Mouse (Mus musculus) adrenal gland, postnatal 4 days (tissue): ENCODE data around the gene Nrk. TPM values are rescaled to one million over a fixed set of nuclear protein-coding genes. Genes with fewer than 3 reads are reported as not detected.

Source experiments
- DNase-seq, 2 experiments: peaks; one replicate each; pipeline ENCODE4 v3.0.0; 2021 to 2022; ENCODE audit warnings: low spot score in 2 of 2, mixed read lengths in 2 of 2
- long read RNA-seq, 2 experiments: library from polyadenylated mRNA; stranded (forward); transcript quantifications; one replicate each; pipeline ENCODE4 v2.0.0; 2021
- total RNA-seq, 2 experiments: library from RNA; stranded (reverse); gene quantifications; 2 replicates each; pipeline ENCODE4 v1.2.3; 2021

Gene Nrk
- total RNA-seq: 10 to 100 TPM; 20.6 to 25.0 TPM
- long read RNA-seq, experiment 1, partial matches to known transcripts: 0 of 1 reads
- long read RNA-seq, experiment 1, other reads (novel, unspliced or antisense): 1 of 1 reads
- long read RNA-seq, experiment 2, full-length matches to known transcripts: 1 of 2 reads
- long read RNA-seq, experiment 2, partial matches to known transcripts: 1 of 2 reads
- long read RNA-seq, experiment 2, other reads (novel, unspliced or antisense): 0 of 2 reads

DNA sequence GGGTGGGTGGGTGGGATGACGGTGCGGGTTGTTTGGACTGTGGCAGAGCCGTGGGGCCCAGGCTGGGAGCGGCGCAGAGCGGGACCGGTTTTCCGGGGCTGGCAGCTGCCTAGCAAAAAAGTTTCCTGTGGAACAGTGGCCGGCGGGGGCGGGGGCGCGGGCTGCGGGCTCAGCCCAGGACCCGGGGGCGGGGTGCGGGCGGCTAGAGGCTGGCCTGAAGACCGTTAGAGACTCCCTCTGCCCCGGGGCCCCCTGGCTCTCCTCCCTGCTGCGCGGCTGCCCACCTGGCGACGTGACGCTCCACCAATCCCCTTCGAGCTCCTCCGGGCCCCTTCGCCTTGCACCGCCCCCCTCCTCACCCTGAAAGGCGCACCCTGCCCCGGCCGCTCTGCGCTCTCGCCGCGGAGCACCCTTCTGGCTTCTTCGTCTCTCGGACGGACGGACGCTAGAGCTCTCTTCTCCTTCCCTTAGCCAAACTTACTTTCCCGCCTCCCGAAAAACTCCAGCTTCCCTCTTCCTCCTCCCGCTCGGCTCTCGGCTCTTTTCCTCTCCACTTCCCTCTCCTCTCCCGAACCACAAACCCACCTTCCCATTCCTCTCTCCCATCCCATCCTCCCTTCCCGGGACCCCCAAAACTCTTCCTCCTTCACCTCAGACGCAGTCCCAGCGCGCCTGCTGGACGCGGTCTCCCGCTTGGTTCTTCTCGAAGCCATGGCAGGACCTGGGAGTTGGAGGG is at the start of gene Nrk:
Gene Nrk, plus strand, starts transcription at position 390 of the 736 bp plus-strand sequence.
- DNase-seq: peak in 1 of 2 experiments; percentile 3

DNA sequence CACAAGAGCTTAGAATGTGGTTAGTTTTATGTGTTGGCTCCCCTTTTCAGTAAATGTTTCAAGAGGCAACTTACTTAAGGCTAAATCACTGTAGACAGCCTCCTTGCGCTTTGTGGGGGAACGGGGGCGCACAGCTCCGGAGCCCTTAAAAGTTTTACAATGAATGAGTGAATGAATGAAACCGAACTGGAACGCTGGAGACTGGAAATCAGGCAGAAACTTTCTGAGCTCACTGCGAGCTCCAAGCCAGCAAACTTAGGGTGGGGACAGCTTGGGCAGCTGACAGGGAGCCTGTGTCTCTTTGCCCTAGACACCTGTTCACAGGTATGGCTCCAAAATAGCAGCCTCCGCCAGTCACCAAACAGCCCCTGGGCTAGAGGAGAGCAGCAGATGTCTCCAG is 864 bp upstream of the Nrk start:
- no peak for DNase-seq

DNA sequence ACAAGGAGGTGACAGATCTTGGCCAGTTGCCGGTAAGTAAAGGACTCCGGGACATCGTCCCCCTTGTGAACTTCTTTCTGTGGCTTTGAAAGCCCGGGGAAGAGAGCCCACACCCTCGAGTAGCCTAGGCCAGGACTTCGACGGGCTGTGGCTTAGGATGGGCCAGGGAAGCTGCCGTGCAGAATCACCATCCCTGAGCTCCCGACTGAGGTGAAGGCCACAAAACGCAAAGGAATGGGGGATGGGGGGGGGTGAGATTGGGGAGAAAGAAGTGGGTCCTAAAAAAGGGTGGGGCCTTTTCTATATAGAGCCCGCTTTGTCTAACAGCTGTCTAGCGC is 516 bp downstream of the Nrk start:
- DNase-seq: no peak

DNA sequence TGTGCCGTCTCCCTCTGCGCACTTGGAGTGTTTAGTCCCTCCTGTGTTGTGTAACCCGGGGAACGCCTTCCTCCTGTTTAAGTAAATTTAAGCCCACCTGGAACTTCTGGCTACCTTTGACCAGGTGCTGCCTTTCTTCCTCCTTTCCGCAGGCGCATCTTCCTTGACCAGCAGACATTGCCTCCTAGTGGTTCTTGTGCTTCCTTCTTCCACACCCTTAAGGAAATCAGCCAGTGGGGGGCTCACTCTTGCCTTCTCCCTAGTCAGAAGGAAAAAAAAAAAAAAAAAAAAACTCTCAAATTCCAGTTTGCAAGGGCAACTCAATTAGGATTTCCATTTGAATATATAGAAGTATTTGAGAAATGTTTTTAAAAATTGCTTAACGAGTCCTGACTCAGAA is 4.8 kb downstream of the Nrk start:
- no peak for DNase-seq

DNA sequence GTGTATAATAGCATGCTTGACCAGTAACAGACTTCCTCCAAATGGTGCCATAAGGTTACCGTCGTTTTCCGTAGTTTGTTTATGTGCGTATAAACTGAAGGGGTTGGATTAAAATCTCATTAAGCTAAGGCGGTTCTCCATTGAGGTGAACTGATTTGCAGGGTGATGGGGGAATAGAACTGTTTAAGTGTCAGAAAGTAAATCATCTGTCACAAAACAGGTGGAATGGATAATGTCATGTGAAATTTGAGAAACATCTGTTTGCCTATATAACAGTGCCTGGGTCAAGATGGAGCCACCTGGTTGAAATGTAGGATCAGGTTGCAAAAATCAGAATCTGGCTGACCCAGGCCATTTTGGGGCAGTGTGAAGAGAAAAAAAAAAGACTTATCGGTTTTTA is 29.7 kb downstream of the Nrk start:
- no peak for DNase-seq

DNA sequence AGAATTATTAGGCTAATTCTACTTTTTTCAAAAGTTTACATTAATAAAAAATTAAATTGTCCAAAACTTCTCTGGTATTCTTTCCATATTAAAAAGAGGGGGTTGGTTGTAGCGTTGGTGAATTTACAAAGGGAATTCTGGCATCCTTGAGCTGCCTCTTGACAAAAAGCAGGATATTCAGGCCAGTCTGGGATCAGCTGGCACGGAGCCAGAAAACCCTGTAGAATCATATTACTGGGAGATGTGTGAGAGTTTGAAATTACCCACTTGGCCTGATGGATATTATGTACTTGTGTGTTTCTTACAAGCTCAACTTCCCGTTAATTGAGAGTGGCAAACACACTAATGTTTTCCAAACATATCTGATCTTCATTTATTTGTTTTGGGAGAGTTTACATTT is 46.5 kb downstream of the Nrk start:
- no peak for DNase-seq

DNA sequence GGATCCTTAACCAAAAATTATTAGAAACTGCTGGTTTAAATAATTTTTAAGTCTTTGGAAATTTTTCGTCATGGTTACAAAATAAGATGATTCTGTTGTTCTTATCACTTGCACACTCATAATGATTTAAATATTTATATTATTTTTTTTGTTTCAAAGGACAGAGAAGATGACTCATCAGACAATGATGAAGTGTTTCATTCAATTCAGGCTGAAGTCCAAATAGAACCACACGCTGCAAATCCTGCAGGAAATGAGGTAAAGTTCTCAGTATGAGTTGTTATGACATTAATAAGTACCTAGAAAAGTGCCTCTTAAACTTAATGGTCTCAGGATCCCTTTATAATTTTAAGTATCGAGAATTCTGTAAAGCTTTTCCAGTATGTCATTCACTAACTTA is 64.3 kb downstream of the Nrk start:
- DNase-seq: no peak

DNA sequence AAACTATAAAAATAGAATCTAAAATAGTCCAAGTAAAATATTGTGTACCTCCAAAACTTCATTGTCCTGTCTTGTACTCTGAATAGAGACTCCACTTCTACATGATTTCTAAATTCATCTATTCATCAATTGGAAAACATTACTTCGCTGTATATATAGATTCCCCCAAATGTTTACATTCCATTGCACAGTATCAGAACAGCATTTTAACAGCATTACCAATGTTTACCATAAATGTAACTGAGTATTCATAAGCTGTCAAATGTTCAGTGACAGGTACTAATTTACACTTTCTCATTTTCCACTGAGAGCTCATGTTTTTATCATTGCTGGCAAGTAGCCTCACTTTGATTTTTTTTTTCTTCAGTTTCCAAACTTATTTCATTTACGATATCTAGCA is 65.0 kb downstream of the Nrk start:
- DNase-seq: no peak

DNA sequence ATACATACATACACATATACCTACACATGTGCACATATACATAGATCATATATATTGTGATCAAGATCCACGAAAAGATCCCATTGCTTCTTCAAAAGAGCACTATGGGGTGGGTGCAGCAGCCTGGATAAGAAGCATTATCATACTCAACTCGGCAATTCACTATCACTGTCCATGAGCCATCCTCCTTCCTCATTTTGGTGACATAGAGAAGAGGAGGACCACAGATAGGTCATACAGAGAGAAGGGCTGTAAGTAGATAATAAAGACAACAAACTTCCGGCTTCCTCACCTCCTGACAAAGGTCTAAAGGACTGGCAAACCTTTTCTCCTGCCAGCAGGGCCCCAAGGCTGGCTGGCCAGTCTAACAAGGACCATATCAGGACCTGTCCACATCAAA is 100.3 kb downstream of the Nrk start:
- DNase-seq: no peak

DNA sequence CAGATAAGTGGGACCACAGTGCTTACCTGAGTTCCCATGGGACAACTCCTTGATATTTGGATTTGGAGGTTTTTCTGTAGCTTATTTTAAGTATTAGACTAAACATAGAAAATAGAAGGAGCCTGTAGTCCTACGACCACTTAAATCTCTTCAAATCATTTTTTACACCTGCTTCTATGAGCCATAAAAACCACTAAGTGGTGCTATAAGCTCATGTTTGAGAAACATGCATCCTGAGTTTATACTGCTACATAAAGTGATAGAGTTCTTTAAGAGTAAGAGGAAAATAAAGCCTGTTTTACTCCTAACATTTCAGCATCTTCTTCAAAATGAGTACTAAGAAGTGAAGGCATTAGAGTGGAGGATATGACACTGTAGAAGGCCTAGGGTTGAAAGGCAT is 102.3 kb downstream of the Nrk start:
- no peak for DNase-seq

DNA sequence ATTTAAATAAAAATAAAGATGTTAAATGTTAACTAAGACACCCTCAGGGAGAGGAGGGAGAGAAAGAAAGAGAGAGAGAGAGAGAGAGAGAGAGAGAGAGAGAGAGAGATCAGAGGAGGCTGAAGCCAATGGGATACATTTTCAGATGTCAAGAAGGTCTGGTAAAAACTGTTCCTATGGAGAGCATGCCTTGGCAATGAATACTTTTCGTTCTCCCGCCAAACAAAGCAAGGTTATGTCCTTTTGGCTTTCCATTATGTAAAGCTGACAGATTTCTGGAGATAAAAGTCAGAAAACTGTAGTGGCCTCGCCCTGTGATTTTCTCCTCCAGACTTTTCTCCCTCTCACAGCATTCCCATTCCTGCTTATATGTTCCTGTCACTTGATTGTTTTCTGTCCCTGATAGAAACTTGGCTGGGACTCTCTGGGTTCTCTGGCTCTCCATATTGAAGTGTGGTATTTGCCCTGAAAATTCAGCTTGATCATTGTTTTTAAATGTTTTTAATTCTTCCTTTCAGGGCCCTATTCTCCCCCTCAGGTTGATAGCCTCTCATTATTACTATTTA is 112.4 kb downstream of the Nrk start:
- DNase-seq: no peak

DNA sequence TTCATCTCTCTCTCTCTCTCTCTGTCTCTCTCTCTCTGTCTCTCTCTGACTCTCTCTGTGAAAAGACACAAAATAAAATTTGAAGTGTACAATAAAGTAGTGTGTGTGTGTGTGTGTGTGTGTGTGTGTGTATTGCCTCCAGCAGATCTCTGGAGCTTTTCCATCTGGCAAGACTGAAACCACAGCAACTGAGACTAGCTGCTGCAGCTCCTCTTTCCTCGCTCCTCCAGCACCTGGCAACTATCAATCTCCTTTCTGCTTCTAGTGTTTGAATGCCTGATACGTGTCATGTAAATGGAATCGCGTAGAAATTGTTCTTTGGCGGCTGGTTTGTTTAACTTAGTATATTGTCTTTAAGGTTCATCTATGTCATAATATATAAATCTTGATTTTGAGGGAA is 113.1 kb downstream of the Nrk start:
- no peak for DNase-seq

DNA sequence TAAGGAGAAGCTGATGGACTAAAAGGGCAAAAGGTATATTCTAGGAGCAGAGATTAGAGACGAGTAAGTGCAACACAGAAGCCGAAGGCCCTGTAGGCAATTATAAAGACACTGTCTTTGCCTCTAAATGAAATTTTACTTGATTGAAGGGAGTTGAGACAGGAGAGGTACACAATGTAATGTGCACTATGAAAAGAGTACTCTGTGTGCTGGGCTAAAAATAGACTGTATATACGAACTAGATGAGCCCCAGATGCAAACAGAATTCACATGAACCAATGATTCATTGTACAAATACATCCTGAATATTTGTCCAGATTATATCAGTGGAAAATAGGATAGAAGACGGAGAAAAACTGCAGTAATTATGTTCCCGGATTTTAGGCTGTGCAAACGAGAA is 113.7 kb downstream of the Nrk start:
- no peak for DNase-seq

DNA sequence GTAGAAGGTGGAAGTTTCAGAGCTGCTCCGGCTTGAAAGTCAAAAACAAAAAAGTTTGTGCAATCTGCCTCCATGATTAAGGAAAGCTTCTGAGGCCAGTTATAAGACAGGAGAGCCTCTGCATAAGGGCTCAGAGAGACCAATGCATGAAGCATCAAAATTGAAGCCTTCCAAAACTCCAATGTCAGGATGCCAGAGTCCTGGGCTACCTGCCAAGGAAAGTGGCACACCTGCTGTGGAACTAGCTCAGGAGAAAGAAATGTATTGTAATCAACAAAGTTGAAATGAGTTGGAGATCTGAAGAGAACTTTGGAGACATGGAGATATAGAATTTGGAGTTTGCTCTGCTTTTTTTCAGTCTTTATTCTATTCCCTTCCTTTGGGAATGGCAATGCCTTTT is 123.4 kb downstream of the Nrk start:
- no peak for DNase-seq

DNA sequence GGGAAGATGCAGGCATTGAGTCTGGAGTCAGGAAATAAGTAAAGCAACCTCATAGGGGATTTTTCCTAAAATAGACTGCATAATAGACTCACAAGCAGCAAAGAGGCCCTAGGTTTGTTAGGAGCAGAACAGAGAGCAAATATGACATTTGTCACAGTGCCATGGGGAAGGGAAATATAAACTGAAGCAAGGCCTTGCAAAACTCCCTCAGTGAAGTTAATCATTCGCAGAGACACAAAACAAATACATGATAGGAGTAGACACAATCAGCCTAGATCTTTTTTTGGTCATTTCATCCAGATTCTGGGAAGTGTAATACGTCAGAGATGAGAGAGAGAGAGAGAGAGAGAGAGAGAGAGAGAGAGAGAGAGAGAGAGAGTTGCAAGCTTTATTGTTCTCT is 125.1 kb downstream of the Nrk start:
- DNase-seq: no peak

DNA sequence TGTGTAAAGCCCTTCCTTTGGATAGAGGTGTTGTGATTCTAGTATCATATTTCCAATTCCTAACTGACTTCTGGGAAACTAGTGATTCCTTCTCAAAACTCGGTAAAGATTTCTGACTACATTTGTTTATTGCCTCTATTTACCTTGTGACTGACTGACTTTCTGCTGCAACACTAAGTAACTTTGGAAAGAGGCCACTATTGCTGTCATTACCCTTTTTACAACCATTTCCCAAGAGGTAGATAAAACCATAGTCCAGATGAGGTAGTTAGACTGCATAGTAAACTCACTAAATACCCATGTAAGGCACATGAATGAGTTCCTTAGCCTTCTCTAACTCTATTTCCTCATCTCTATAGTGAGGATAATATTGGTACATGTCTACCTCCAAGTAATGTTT is 126.9 kb downstream of the Nrk start:
- no peak for DNase-seq

DNA sequence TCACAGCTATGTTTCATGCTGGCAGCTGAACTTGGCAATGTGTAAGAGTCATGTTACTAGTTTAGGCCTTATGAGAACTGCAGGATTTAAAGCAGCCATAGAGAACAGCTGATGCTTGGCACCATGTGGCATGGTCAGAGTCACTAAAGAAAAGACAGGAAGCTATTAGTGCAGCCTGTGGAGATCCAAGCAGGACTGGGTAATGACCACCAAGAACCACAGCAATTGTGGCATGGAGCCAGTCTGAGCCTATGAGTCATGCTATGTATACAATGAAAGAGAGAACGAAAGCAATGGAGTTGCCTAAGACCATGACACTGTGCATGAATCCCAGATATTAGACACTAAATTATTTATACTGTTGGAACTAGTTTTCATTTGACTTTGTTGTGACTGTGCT is 137.7 kb downstream of the Nrk start:
- no peak for DNase-seq

DNA sequence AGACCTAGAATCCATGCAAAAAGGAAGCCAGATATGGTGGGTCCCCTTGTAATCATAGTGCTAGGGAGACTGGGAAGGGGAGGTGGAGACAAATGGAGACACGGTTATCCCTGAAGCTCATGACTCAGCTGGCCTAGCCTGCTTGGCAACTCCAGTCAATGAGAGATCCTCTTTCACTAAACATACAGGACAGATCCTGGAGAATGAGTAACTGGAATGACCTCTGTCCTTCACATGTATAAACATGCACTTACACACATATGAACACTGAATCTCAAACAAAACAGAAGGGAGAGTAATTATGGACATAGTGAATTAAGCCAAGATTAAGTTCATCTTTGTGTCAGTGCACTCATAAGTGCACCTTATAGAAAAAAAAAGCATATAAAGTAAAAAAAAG is 138.9 kb downstream of the Nrk start:
- no peak for DNase-seq

Other genes with a start within 250 kb of the Nrk start
- 10 to 100 TPM in 1 of 2 experiments, under 1 TPM in 1; 0.25 to 10.3 TPM for gene Serpina7, start 170.8 kb downstream of the Nrk start, total RNA-seq
- gene 4930513O06Rik, start 171.8 kb downstream of the Nrk start, total RNA-seq: not detected